Mouse (Mus musculus): ENCODE results near the gene Gm11549.
A peak's percentile ranks its signal among the peaks of the same experiment; 100 is the strongest.

Gm11549 gene

DNA sequence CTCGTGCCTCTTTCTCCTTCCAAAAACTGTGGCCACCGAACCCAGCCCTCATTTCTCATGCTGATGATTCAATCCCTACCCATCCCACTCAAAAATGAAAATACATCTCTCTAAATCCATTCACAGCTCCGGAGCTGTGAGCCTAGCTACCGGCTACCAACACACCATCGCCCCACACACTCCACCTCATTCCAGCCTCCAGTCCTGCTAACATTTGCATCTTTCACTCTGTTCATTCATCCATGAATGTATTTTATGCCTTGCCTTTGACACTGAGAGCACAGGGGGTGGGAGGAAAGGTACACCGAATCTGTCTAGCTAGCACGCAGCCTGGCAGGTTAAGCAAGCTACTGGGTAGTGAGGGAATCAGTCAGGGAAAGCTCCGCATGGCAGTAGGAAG is 42.8 kb downstream of the Gm11549 start:
- no peak for DNase-seq

DNA sequence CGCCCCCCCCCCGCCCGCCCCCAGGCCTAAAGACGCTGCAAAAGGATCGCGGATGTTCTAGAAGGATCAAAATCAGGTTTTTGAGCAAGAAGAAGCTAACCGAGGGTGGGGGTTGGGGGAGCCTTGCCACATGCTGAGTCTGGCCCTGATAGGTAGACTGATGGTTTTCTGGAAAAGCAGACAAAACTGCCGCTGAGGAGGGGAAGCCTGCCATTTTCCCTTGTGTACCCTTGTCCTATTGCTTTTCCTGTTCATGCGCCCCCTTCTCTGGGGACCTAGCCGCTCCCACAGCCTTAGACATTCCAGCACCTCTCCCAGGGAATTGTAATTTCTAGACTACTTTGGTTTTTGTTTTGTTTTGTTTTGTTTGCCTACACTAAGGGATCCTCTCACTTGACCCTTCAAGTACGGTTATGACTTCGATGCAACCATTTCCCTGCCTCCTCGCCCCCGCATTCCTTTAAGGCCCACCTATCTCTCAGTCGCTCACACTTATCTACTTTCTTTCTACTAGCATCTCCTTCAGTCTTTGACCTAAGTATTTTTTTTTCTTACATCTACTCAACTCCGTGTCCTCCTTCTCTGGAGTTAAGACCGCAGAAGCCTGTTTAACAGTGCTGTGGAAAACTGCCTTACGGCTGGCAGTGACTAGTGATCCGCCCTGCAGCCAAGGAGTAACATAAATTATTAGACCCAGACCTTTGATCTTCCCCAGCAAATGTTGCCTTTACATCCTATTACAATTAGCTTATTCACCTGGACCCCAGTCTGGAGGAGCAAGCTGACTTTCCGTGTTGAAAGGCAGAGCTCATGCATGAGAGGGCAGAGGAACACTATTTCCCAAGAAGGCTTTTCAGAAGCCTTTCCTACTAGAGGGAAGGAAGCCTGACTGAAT is 45.1 kb downstream of the Gm11549 start:
- peak; percentile 34 for DNase-seq

DNA sequence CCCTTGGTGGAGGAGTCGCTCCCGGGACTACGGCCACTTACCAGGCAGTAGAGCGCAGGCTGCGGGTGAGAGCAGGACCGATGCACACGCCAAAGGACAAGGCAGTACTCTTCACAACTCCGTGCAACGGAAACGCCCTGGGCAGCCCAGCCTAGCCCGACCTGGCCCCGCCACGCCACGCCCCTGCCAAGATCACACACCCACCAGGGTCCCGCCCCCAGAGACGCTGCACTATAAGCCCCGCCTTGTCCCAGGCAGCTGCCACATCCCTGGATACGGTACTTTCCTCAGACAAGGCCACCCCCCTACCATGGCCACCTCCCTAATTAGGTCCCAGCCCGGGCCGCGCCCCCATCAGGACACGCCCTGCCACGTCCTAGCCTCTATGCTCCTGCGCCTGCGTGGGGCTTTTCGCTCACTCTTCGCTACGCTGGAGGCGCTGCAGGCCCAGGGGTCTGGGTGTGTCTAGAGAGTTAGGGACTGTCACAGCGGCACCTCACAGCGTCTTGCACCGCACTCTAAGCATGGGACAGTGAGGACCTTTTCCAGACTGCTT is 46.0 kb downstream of the Gm11549 start, which contains the start of the genes Anxa5 and 1810062G17Rik:
TSS of gene Anxa5 (minus strand) at position 363 of the 556 bp plus-strand sequence.
TSS of gene 1810062G17Rik (plus strand) at position 406 of the 556 bp plus-strand sequence.
- peak; percentile 92 for DNase-seq

DNA sequence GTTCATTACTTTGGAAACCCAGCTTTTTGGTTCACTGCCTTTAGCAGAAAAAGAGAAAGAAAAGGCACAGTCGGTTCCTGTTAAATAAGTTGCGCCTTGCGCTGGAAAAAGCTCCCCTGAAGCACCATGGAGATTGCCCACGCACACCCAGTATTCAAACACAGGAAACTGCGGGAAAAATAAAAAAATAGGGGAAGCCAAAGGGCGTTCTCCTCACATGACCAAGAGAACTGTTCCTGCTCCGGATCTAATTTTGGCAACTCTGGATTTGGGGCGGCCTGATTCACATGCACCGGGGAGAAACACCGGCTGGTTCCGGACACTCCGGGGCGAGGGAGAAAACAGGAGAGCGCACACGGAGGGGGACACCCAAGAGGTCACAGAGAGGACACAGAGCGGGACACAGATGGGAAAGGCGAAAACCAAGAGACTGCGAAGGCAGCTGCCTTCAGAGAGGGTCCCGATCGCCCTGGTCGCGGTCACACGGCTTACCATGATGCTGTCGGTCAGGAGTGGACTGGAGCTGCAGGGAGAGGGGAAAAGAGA is 46.6 kb downstream of the Gm11549 start:
- DNase-seq: peak; percentile 50

GRCm38 (mm10) chr3:36474421-36474820 is 47.2 kb downstream of the Gm11549 start:
- no peak for DNase-seq

- no peak for DNase-seq
Measured at GRCm38 (mm10) chr3:36473222-36473621, 48.4 kb downstream of the Gm11549 start.

DNA sequence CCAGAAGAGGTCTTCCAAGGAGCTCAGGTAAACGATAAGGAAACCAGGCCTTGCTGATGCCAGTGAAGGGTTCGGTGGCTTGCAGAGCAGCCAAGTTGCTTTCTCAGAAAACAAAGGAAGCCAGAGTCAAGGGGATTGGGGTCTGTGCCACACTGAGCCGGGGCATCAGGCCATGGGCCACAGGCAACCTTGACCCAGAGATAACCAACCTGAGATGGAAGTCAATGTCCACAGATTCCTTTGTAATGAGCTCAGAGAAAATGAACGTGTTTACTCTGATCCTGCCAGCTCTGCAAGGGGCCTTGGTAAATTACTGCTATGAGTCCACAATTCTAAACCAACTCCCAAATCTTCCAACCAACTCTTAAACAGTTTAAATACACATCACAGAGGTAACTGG is 49.8 kb downstream of the Gm11549 start:
- no peak for DNase-seq

DNA sequence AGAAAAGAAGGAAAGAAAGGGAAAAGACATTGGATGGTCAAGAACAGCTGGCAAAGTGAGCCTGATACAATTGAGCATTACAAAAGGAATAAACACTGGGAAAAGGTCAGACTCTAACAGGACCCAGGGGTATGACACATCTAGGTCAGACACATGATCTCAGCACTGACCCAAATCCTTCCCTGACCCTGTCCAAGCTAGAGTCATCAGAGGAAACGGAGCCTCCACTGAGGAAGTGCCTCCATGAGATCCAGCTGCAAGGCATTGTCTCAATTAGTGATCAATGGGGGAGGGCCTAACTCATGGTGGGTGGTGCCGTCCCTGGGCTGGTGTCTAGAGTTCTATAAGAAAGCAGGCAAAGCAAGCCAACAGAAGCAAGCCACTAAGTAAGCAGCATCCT is 52.7 kb downstream of the Gm11549 start:
- no peak for DNase-seq

GRCm38 (mm10) chr3:36467632-36468031 is 54.0 kb downstream of the Gm11549 start:
- DNase-seq: no peak

DNA sequence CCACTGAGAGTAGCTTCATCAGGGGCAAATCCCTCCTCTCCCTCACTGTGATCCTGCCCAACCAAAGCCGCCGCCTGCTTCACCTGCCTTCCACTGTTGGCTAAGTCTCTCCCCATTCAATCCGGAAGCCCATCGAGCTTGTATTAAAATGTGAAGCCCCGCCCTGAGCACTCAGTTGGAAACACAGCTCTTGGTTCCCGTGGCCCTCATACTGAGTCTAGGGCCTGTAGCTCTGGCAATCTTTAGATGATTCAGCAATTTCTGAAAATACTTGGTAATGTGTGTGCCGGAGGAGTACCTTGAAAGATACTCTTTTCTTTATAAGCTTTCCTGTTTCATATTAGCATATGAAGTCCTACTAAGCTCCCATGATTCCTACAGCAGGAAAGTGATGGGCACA is 56.1 kb downstream of the Gm11549 start:
- DNase-seq: no peak
